Mouse (Mus musculus): Measurements from ENCODE around the gene Col4a5. TPM values are rescaled to one million over a fixed set of nuclear protein-coding genes. Genes with fewer than 3 reads are reported as not detected.

Col4a5 gene
- polyA plus RNA-seq, 1 experiment from 2014 or later = 12.1 TPM

- Histone ChIP-seq H3K27ac (no peak overlapping the region), H3K4me2 (replicated peaks) (peak overlapping the region; percentile 67), H3K9ac (no peak overlapping the region), H3K27me3 (replicated peaks) (peaks cover 50% of the 10 kb centered on the region), H3K4me1 (replicated peaks) (no peaks in the 10 kb centered on the region), H3K9me3 (no peaks in the 10 kb centered on the region), H3K36me3 (no peaks in the 10 kb centered on the region), H3K4me3 (replicated peaks) (0 out of 2 replicates have a peak overlapping the region, but pooled peaks have one; percentile 31)
- peak; percentile 56; the same call in 1 of the 2 replicates for ATAC-seq
- 32% methylated on average over 16 of the region's 16 CpGs for WGBS
These were observed 248.8 kb downstream of the Col4a5 start for GRCm38 (mm10) chrX:141723936-141724335.

GRCm38 (mm10) chrX:141724391-141724891 lies 249.3 kb downstream of the Col4a5 start:
- H3K27ac ChIP-seq = no peak overlapping the region
- H3K27me3 ChIP-seq (replicated peaks) = peaks cover 50% of the 10 kb centered on the region
- H3K4me2 ChIP-seq (replicated peaks) = peak overlapping the region; percentile 67
- H3K9ac ChIP-seq = no peak overlapping the region
- H3K4me3 ChIP-seq (replicated peaks) = peak overlapping the region; percentile 31
- no peaks in the 10 kb centered on the region for H3K4me1 ChIP-seq (replicated peaks)
- ATAC-seq = peak; percentile 51; the same call in 1 of the 2 replicates
- H3K36me3 ChIP-seq = no peaks in the 10 kb centered on the region
- no peaks in the 10 kb centered on the region for H3K9me3 ChIP-seq
- 21% methylated on average over 51 of the region's 52 CpGs for WGBS

GRCm38 (mm10) chrX:141724937-141725918 lies 250.0 kb downstream of the Col4a5 start, which contains the start of gene Irs4:
Gene Irs4, minus strand, starts transcription at chrX:141725263.
- Histone ChIP-seq H3K4me2 (replicated peaks) (peak within 1 kb of the TSS; percentile 67), H3K4me1 (replicated peaks) (no peaks in the 10 kb centered on the region), H3K9me3 (no peaks in the 10 kb centered on the region), H3K9ac (no peak within 1 kb of the TSS), H3K4me3 (replicated peaks) (peak within 1 kb of the TSS; percentile 31), H3K36me3 (no peaks in the 10 kb centered on the region), H3K27me3 (replicated peaks) (peaks cover 48% of the 10 kb centered on the region), H3K27ac (no peak within 1 kb of the TSS)
- peak; percentile 51; the same call in 1 of the 2 replicates for ATAC-seq
- 21% methylated on average over 48 of the region's 51 CpGs for WGBS

- no peak overlapping the region for H3K4me2 ChIP-seq (replicated peaks)
- no peak overlapping the region for H3K27ac ChIP-seq
- H3K9me3 ChIP-seq = no peaks in the 10 kb centered on the region
- ATAC-seq = no peak
- H3K27me3 ChIP-seq (replicated peaks) = peaks cover 13% of the 10 kb centered on the region
- no peaks in the 10 kb centered on the region for H3K36me3 ChIP-seq
- H3K4me3 ChIP-seq (replicated peaks) = no peak overlapping the region
- 68% methylated on average over 5 of the region's 5 CpGs for WGBS
- no peak overlapping the region for H3K9ac ChIP-seq
- H3K4me1 ChIP-seq (replicated peaks) = no peaks in the 10 kb centered on the region
These were observed 254.4 kb downstream of the Col4a5 start for GRCm38 (mm10) chrX:141729570-141729969.

Other genes starting within 250 kb of the Col4a5 start
- gene Col4a6, start 1.3 kb upstream of the Col4a5 start, polyA plus RNA-seq (2015; fragmentation: Nextera tagmentation; extraction: Ambion mirVana) = 3.0 and 3.4 TPM in 2 replicates
- gene Irs4, start 249.9 kb downstream of the Col4a5 start, polyA plus RNA-seq (2015; fragmentation: Nextera tagmentation; extraction: Ambion mirVana) = 0.28 and 0.30 TPM in 2 replicates